Mouse (Mus musculus) lung, adult 2 months (tissue): ENCODE measurements around the gene Gps1.

Experiments used
- CTCF ChIP-seq: fragments of 200-500 bp; IDR thresholded peaks from 2 replicates; pipeline ENCODE4 v1.5.1; 2011; ENCODE audit warnings: mild to moderate bottlenecking, low read length, control low read depth; ENCODE audit not compliant: insufficient read depth
- POLR2A ChIP-seq: fragments of 200-500 bp; IDR thresholded peaks from 2 replicates; pipeline ENCODE4 v1.6.1; 2011; ENCODE audit warnings: low read depth, mild to moderate bottlenecking, control low read depth, low read length, borderline replicate concordance; ENCODE audit errors: extremely low read depth

- TF ChIP-seq CTCF, result no peak
- TF ChIP-seq POLR2A, result no peak
Observed at GRCm38 (mm10) chr11:120831659-120832440, 47.8 kb downstream of the Gps1 start.
